ENCODE assay signal across 8 mouse cellular contexts in genomic region chr8:110266741-110267140, GRCm38 (mm10). TPM values are rescaled to one million over a fixed set of nuclear protein-coding genes. Genes with fewer than 3 reads are reported as not detected.
DNase-seq lines count a peak whose midpoint lies in the region; ATAC-seq and TF ChIP-seq lines count a peak whose summit lies in the region.

TSS of gene Hydin (plus strand) at chr8:110266977.

- H3K9me3 ChIP-seq in forebrain, embryonic 11.5 days (ENCODE audit: control insufficient read depth, low read length): no peaks in the 10 kb centered on the region

- H3K4me3 ChIP-seq in forebrain, embryonic 11.5 days (ENCODE audit: low read depth, low read length): peak within 1 kb of the TSS; percentile 42

- peak; percentile 94 for ATAC-seq in forebrain, embryonic 11.5 days (replicated peaks; ENCODE audit: low FRiP score)

- H3K4me2 ChIP-seq in forebrain, embryonic 11.5 days (ENCODE audit: low read depth, low read length, severe bottlenecking): peak within 1 kb of the TSS; percentile 77

- peak within 1 kb of the TSS; percentile 63 for H3K9ac ChIP-seq in forebrain, embryonic 11.5 days (ENCODE audit: low read length)

- 0 out of 2 replicates have a peak, but pooled peaks cover 4% of the 10 kb centered on the region for H3K4me1 ChIP-seq in forebrain, embryonic 11.5 days (replicated peaks; ENCODE audit: control insufficient read depth, insufficient read depth, low read length)

- no peak for TF ChIP-seq CTCF in brain, embryonic 14.5 days (IDR thresholded peaks at IDR 0.05; ENCODE audit: borderline replicate concordance, extremely low read depth, insufficient read depth, insufficient read length)

- no peaks in the 10 kb centered on the region for H3K36me3 ChIP-seq in forebrain, embryonic 11.5 days (ENCODE audit: control insufficient read depth, insufficient read depth, low read length)

- no peak within 1 kb of the TSS for H3K27ac ChIP-seq in forebrain, embryonic 11.5 days (ENCODE audit: low read depth, low read length)

- DNase-seq in Muller cell, postnatal 12 days (ENCODE audit: inconsistent ontology term): peak; percentile 76
- peak; percentile 95 for DNase-seq in brain, embryonic 14.5 days (ENCODE audit: low read depth)
- DNase-seq in forebrain, embryonic 11.5 days (ENCODE audit: low spot score): peak; percentile 93
- peak; percentile 13 for DNase-seq in induced T-regulatory cell, adult 2 months (ENCODE audit: low read depth)
- DNase-seq in left cerebral cortex, adult 18-20 months (ENCODE audit: low spot score in 2 of 2): peak; percentile 82 to 85
- DNase-seq in lung, postnatal 14 days: peak; percentile 16
- peak; percentile 94 to 96 for DNase-seq in right cerebral cortex, postnatal 10 days (ENCODE audit: low spot score in 2 of 2)
- DNase-seq in spleen, postnatal 36 days (ENCODE audit: low spot score in 2 of 2): no peak

- TF ChIP-seq POLR2A in brain, embryonic 14.5 days (IDR thresholded peaks at IDR 0.05; ENCODE audit: borderline replicate concordance, extremely low read depth, insufficient read depth, insufficient read length, poor library complexity, severe bottlenecking): no peak

- under 1% methylated on average over 15 of the region's 15 CpGs for WGBS in forebrain, embryonic 11.5 days

- no peaks in the 10 kb centered on the region for H3K27me3 ChIP-seq in forebrain, embryonic 11.5 days (ENCODE audit: control insufficient read depth, insufficient read depth, low read length)

RNA-seq across cellular contexts. Expression of gene Hydin, which starts in this region (rescaled TPM):
- 0.30 and 0.41 TPM in 2 replicates for polyA plus RNA-seq in brain, embryonic 14.5 days (2012; rRNA removed)
- 0.05 and 0.15 TPM in 2 replicates for polyA plus RNA-seq in forebrain, embryonic 11.5 days (2014; fragmentation: Nextera tagmentation; extraction: Ambion mirVana)
- under 1 TPM; 0.30 to 0.58 TPM for total RNA-seq in left cerebral cortex, adult 18-20 months (2021)

Comparison
In these comparisons a context has a peak if more than half of its experiments do, and no peak if none do; other contexts are left out.
1. Peak in DNase-seq in brain, embryonic 14.5 days; RNA of the gene not detected or under 1 TPM.
2. Peak in DNase-seq, ATAC-seq, H3K4me3 ChIP-seq, H3K9ac ChIP-seq and H3K4me2 ChIP-seq in forebrain, embryonic 11.5 days; RNA of the gene not detected or under 1 TPM.
3. Peak in DNase-seq in left cerebral cortex, adult 18-20 months; RNA of the gene not detected or under 1 TPM.
4. DNase-seq: peak in Muller cell, postnatal 12 days (single experiment), induced T-regulatory cell, adult 2 months (single experiment), lung, postnatal 14 days (single experiment) and right cerebral cortex, postnatal 10 days (2 of 2); none in spleen, postnatal 36 days (0 of 2).